Mouse (Mus musculus): ENCODE measurements around the gene Ryk. TPM values are rescaled to one million over a fixed set of nuclear protein-coding genes. Genes with fewer than 3 reads are reported as not detected.

The Ryk gene
- polyA plus RNA-seq, 1 experiment from 2014 or later = 4.7 TPM

DNA sequence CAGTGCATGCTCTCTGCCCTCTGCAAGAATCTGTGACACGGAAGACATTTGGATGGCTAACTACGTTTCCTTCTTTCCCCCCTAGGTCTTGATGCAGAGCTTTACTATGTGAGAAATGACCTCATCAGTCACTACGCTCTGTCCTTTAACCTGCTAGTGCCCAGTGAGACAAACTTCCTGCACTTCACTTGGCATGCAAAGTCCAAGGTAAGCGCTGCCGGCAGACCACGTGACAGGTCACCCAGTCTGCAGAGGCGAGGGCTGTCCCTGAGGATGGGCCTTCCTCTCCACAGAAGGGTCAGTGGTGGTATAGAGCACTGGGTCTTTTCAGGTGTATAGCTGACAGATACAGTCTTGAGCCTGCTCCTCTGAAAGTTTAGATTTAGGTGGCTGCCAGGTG, 27.1 kb downstream of the Ryk start:
- H3K36me3 ChIP-seq (replicated peaks; ENCODE audit: insufficient read depth, low read length) = no peaks in the 10 kb centered on the region
- DNase-seq (peak; percentile 28), ATAC-seq (peak; percentile 66)
- H3K27ac ChIP-seq (ENCODE audit: low read depth) = peak overlapping the region; percentile 49; the same call in 1 of the 2 replicates
- H3K4me3 ChIP-seq (ENCODE audit: low read depth, low read length) = no peak overlapping the region
- no peaks in the 10 kb centered on the region for H3K27me3 ChIP-seq (ENCODE audit: insufficient read depth, low read length)
- no peaks in the 10 kb centered on the region for H3K9me3 ChIP-seq (ENCODE audit: low read length)
- H3K9ac ChIP-seq (replicated peaks) = no peak overlapping the region
- peaks cover 11% of the 10 kb centered on the region for H3K4me1 ChIP-seq (ENCODE audit: insufficient read depth)
- no peak overlapping the region for H3K4me2 ChIP-seq (ENCODE audit: low read depth, low read length)
- 66% methylated on average over 7 of the region's 7 CpGs for WGBS (ENCODE audit: insufficient replicate concordance)
- TF ChIP-seq CTCF (IDR thresholded peaks at IDR 0.05; ENCODE audit: low read depth) (no peak), EP300 (IDR thresholded peaks at IDR 0.05; ENCODE audit: low read depth) (no peak)

DNA sequence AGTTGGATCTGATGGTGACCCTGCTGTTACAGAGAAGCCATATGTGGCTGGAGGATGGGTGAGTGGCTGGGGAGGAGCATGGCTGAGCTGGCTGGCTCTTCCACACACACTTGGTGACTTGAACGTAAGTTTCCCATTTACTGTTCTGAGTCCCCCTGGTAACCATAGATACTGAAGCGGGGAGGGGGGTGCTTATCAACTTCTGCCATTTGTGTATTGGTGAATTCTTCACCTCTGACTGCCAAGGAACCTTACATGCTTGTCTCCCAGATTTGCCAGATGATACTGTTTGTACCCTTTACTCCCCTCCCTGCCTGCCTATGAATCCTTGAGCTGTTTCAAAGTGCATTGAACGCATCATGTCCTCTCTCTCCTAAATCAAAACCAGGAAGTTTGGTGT, 27.5 kb downstream of the Ryk start:
- Histone ChIP-seq H3K4me3 (ENCODE audit: low read depth, low read length) (no peak overlapping the region), H3K4me1 (ENCODE audit: insufficient read depth) (peaks cover 11% of the 10 kb centered on the region), H3K9ac (replicated peaks) (no peak overlapping the region), H3K27ac (ENCODE audit: low read depth) (peak overlapping the region; percentile 49; the same call in 1 of the 2 replicates), H3K27me3 (ENCODE audit: insufficient read depth, low read length) (no peaks in the 10 kb centered on the region), H3K36me3 (replicated peaks; ENCODE audit: insufficient read depth, low read length) (no peaks in the 10 kb centered on the region), H3K4me2 (ENCODE audit: low read depth, low read length) (no peak overlapping the region), H3K9me3 (ENCODE audit: low read length) (no peaks in the 10 kb centered on the region)
- WGBS (ENCODE audit: insufficient replicate concordance) = 55% methylated on average over 3 of the region's 3 CpGs
- ATAC-seq = no peak
- TF ChIP-seq EP300 (IDR thresholded peaks at IDR 0.05; ENCODE audit: low read depth) (no peak), CTCF (IDR thresholded peaks at IDR 0.05; ENCODE audit: low read depth) (no peak)
- no peak for DNase-seq

DNA sequence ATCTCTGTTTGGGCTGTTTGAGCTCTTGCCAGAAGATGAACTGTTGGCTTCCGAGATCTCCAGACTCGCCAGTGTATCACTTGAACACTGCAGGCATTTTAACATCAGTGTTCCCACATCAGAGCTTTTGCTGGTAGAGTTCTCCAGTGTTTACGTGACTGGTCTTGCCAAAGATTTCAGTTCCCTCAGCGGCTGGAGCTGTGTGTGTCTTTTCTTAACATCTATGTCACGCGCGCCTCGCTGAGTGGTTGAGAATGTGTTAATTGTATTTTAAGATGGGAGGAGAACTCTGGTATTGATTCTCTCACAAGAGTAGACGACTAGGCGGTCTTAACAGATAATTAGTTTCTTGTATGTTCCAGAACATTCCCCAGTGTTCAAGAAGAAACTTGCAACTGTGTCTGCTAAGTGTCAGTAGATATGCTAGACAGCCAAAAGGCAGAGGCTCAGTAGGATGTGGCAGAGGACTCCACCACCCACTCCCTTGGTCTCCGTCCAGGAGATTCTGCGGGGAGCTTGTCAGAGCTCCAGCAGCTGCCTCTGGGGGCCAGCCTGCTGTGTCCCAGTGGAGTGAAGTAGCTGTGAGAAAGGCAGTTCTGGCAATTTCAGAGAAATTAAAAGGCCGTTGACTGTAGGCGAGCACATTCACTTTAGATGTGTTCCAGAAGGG, 29.3 kb downstream of the Ryk start:
- no peaks in the 10 kb centered on the region for H3K27me3 ChIP-seq (ENCODE audit: insufficient read depth, low read length)
- no peak overlapping the region for H3K27ac ChIP-seq (ENCODE audit: low read depth)
- WGBS (ENCODE audit: insufficient replicate concordance) = 80% methylated on average over 14 of the region's 14 CpGs
- TF ChIP-seq EP300 (IDR thresholded peaks at IDR 0.05; ENCODE audit: low read depth) = no peak
- no peak for TF ChIP-seq CTCF (IDR thresholded peaks at IDR 0.05; ENCODE audit: low read depth)
- DNase-seq = no peak
- peaks cover 11% of the 10 kb centered on the region for H3K4me1 ChIP-seq (ENCODE audit: insufficient read depth)
- H3K4me3 ChIP-seq (ENCODE audit: low read depth, low read length) = no peak overlapping the region
- no peak overlapping the region for H3K9ac ChIP-seq (replicated peaks)
- ATAC-seq = no peak
- H3K36me3 ChIP-seq (replicated peaks; ENCODE audit: insufficient read depth, low read length) = peaks cover 5% of the 10 kb centered on the region; the same call in 1 of the 2 replicates
- H3K4me2 ChIP-seq (ENCODE audit: low read depth, low read length) = no peak overlapping the region
- H3K9me3 ChIP-seq (ENCODE audit: low read length) = no peaks in the 10 kb centered on the region

DNA sequence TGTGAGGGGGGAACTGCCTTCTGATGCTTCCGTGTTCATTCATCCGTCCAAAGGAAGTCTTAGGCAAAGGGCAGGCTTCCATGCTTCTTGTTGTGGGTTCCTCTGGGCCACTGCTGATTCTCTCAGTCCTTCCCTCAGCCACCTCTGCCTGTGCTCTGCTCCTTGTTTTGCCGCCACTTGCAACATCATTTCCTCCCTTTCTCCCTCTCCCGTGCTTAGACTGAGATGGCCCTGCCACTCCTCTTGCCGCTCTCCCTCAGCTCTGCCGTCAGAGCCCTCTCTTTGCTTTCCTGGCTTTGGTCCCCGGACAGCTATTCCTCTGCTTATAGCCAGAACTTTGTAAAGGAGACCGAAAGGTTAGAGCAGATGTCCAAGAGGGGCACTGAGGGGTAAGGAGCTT, 30.2 kb downstream of the Ryk start:
- H3K9me3 ChIP-seq (ENCODE audit: low read length) = no peaks in the 10 kb centered on the region
- H3K4me2 ChIP-seq (ENCODE audit: low read depth, low read length) = no peak overlapping the region
- H3K9ac ChIP-seq (replicated peaks) = no peak overlapping the region
- DNase-seq (no peak), ATAC-seq (no peak)
- H3K4me1 ChIP-seq (ENCODE audit: insufficient read depth) = peaks cover 11% of the 10 kb centered on the region
- no peak for TF ChIP-seq CTCF (IDR thresholded peaks at IDR 0.05; ENCODE audit: low read depth)
- no peak for TF ChIP-seq EP300 (IDR thresholded peaks at IDR 0.05; ENCODE audit: low read depth)
- WGBS (ENCODE audit: insufficient replicate concordance) = 51% methylated on average over 8 of the region's 8 CpGs
- H3K27me3 ChIP-seq (ENCODE audit: insufficient read depth, low read length) = no peaks in the 10 kb centered on the region
- H3K27ac ChIP-seq (ENCODE audit: low read depth) = 0 out of 2 replicates have a peak overlapping the region, but pooled peaks have one; percentile 40
- peaks cover 5% of the 10 kb centered on the region; the same call in 1 of the 2 replicates for H3K36me3 ChIP-seq (replicated peaks; ENCODE audit: insufficient read depth, low read length)
- no peak overlapping the region for H3K4me3 ChIP-seq (ENCODE audit: low read depth, low read length)

DNA sequence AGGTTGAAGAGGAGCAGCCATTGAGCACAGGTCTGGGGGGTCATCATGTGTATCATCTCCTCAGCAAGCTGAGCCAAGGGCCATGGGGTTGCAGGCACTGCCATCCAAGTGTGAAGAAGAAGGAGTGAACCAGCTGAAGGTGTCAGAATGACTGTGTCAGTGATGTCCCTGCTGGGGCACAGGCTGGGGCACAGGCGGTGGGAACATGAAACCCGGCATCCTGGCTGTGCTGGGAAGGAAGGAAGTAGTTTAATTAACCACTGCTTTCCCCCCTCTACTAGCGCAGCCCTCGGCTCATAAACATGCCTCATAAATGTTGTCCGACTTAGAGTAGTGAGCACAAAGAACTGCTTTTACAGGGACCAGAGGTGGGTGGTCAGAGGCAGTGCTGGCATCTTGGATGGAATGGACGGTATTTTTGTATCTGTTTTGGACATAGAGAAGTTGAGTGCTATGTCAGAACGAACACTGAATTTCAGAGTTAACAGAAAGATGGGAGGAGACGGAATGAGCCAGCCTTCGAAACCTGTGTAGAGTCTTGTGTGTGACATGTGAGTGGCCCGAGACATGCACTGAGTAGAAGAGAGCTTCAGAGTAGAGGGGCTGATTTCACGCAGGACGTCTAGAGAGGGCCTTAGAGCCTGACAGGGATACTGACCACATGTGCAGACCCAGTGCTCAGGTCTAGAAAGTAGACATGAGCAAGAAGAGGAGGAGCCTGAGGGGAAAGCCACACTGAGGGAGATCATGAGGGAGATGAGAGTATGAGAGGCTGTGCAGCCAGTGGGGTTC, 31.4 kb downstream of the Ryk start:
- peaks cover 7% of the 10 kb centered on the region; the same call in 1 of the 2 replicates for H3K36me3 ChIP-seq (replicated peaks; ENCODE audit: insufficient read depth, low read length)
- H3K4me1 ChIP-seq (ENCODE audit: insufficient read depth) = peaks cover 7% of the 10 kb centered on the region
- no peak overlapping the region for H3K27ac ChIP-seq (ENCODE audit: low read depth)
- H3K4me3 ChIP-seq (ENCODE audit: low read depth, low read length) = no peak overlapping the region
- ATAC-seq (0 out of 2 replicates have a peak, but pooled peaks have one; percentile 2), DNase-seq (no peak)
- 55% methylated on average over 12 of the region's 12 CpGs for WGBS (ENCODE audit: insufficient replicate concordance)
- H3K4me2 ChIP-seq (ENCODE audit: low read depth, low read length) = no peak overlapping the region
- TF ChIP-seq EP300 (IDR thresholded peaks at IDR 0.05; ENCODE audit: low read depth) (no peak), CTCF (IDR thresholded peaks at IDR 0.05; ENCODE audit: low read depth) (no peak)
- H3K9ac ChIP-seq (replicated peaks) = no peak overlapping the region
- H3K27me3 ChIP-seq (ENCODE audit: insufficient read depth, low read length) = no peaks in the 10 kb centered on the region
- H3K9me3 ChIP-seq (ENCODE audit: low read length) = no peaks in the 10 kb centered on the region

DNA sequence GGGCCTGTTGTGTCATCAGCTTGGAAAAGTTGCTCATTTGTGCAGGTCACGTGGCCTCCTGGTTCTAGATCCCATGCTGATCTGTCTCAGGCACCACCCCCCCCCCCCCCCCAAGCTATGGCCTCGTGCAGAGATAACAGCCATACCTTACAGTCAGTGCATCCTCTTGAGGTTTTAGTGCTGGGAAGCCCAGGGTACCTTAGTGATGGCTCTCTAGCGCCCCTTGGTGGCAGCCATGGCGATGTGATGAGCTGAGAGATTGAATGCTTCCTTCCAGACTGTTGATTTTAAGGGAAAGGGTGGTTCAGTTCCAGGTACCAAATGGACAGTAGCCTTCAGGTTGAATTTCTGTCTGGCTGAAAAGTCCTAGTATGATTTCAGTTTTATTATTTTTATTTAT, 32.2 kb downstream of the Ryk start:
- no peak overlapping the region for H3K9ac ChIP-seq (replicated peaks)
- WGBS (ENCODE audit: insufficient replicate concordance) = 8% methylated on average over 4 of the region's 4 CpGs
- DNase-seq = peak; percentile 83
- peak; percentile 69 for ATAC-seq
- H3K27me3 ChIP-seq (ENCODE audit: insufficient read depth, low read length) = no peaks in the 10 kb centered on the region
- no peak overlapping the region for H3K4me3 ChIP-seq (ENCODE audit: low read depth, low read length)
- TF ChIP-seq EP300 (IDR thresholded peaks at IDR 0.05; ENCODE audit: low read depth) (no peak), CTCF (IDR thresholded peaks at IDR 0.05; ENCODE audit: low read depth) (peak; percentile 89)
- H3K36me3 ChIP-seq (replicated peaks; ENCODE audit: insufficient read depth, low read length) = peaks cover 11% of the 10 kb centered on the region; the same call in 1 of the 2 replicates
- H3K9me3 ChIP-seq (ENCODE audit: low read length) = no peaks in the 10 kb centered on the region
- H3K4me2 ChIP-seq (ENCODE audit: low read depth, low read length) = no peak overlapping the region
- H3K27ac ChIP-seq (ENCODE audit: low read depth) = no peak overlapping the region
- no peaks in the 10 kb centered on the region for H3K4me1 ChIP-seq (ENCODE audit: insufficient read depth)
